Mouse (Mus musculus): ENCODE measurements around the gene Pabpn1.

Pabpn1 gene

DNA sequence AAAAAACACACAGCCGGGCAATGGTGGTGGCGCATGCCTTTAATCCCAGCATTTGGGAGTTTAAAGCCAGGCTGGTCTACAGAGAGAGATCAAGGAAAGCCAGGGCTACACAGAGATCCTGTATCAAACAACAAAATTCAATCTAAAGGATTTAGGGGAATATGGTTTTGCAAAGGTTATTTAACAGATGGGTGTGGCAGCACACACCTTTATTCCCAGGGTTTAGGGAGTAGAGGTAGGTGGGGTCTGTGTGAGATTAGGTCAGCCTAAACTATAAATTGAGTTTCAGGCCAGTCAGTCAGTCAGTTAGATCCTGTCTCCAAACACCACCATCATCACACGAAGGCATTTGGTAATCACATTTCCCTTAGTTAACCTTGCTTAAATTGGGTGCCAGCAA is at the start of gene Pabpn1:
Pabpn1 (plus strand) TSS at position 301 of the 400 bp plus-strand sequence.
- DNase-seq (ENCODE audit: low spot score) = no peak

DNA sequence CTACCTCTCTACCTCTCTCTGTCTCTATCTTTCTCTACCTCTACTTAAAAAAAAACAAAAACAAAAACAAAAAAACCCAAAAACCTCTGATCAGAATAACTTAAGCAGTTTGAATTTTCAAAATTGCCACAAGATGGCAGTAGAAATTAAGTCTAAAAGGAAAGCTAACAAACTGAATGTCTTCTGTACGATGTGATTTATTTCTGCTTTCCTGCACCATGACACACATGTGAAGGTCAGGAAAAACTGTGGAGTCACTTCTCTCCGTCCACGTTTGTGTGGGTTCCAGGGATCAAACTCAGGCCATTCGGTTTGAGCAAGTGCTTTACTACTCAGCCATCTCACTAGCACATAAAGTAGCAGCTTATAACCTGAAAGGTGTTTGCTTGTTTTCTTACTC is 48.8 kb upstream of the Pabpn1 start:
- DNase-seq (ENCODE audit: low spot score) = no peak

DNA sequence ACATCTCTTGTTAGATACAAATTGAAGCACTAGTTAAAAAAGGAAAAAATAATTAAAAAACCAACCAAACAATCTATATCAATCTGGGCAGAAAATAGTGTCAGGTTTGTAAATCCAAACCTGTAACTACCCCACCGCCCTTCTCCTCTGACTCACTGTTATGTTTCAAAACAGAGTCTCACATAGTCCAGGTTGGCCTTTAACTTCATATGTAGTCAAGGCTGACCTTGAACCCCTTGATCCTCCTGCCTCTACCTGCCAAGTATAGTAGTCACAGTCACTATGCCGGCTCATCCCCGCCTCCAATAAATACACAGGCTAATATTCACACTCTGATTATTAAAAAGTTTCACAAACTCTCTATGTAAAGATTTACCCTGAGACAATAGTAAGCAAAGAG is 36.6 kb upstream of the Pabpn1 start:
- DNase-seq (ENCODE audit: low spot score) = no peak

- no peak for DNase-seq (ENCODE audit: low spot score)
Measured at GRCm38 (mm10) chr14:54856703-54857102, 35.6 kb upstream of the Pabpn1 start.

- DNase-seq (ENCODE audit: low spot score) = no peak
Measured at GRCm38 (mm10) chr14:54857891-54858290, 34.4 kb upstream of the Pabpn1 start.

DNA sequence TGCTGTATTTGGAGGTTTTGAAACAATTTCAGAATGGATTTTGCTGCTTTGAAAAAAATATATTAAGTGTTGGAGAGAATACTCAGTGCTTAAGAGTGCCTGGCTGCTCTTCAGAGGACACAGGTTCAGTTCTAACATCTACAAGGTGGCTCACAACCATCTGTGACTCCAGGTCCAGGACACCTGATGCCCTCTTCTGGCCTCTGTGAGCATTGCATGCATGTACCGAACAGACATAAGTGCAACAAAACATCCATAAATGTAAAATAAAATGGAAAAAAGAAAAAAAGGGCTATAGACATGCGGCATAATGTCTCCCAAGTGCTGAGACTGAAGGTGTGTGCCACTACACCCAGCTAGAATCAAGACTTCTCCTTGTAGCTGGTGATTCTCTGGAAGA is 31.8 kb upstream of the Pabpn1 start:
- peak; percentile 39 for DNase-seq (ENCODE audit: low spot score)

DNA sequence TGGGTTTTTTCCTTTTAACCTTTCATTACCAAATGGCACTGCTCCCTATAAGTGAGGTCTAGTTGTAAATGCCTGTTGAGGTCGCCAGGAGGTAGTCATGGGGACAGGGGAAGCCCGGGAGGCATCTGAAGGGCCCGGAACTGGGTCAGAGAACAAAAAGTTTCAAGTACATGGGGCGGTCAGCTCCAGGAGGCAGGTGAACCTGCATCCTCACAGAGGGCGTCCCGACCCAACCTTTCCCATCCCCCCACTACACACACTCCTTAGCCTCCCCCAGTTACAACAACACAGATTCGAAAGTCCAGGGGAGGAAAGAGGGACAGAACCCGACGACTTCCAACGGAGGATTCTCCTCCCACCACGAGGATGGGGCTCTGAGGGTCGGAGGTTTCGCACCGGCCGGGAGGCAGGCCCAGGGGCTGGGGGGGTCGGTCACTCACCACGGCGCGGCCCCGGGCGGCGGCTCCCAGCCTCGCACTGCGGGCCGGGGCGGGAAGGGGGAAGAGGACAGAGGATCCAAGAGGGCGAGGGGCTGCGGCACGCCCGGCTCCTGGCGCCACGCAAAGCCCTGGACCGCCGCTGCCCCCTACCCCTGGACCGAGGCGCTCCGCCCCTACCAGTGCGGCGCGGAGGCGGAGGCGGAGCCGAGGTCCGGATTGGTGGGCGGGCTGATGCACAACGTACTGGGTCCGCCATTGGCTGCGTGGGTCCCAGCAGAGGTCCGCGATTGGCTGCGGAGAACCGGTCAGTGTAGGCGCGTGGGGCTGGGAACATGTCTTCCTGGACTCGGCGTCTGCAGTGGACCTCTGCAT is 28.6 kb upstream of the Pabpn1 start:
- DNase-seq (ENCODE audit: low spot score) = peak; percentile 92

- no peak for DNase-seq (ENCODE audit: low spot score)
Measured at GRCm38 (mm10) chr14:54864313-54865036, 27.8 kb upstream of the Pabpn1 start.

- DNase-seq (ENCODE audit: low spot score) = no peak
Measured at GRCm38 (mm10) chr14:54865626-54866025, 26.7 kb upstream of the Pabpn1 start.

DNA sequence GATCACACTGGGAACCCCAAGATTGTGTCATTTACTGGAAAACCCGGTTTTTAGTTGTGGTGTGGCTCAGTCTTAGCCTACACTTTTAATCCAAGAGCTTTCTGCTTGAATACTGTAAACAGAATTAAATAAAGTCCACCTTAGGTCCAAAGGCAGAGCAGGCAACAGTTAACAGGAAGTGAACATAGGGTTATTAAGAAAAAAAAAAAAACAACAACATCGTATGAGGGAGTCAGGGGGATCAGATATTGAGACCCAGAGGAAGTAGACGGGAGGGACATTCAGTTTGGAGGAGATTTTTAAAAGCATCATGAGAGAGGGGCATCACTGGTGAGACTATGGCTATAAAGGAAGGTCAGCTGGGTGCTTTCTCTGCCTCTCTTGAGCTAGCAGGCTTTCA is 26.0 kb upstream of the Pabpn1 start:
- DNase-seq (ENCODE audit: low spot score) = no peak

- no peak for DNase-seq (ENCODE audit: low spot score)
Measured at GRCm38 (mm10) chr14:54866936-54867335, 25.4 kb upstream of the Pabpn1 start.

DNA sequence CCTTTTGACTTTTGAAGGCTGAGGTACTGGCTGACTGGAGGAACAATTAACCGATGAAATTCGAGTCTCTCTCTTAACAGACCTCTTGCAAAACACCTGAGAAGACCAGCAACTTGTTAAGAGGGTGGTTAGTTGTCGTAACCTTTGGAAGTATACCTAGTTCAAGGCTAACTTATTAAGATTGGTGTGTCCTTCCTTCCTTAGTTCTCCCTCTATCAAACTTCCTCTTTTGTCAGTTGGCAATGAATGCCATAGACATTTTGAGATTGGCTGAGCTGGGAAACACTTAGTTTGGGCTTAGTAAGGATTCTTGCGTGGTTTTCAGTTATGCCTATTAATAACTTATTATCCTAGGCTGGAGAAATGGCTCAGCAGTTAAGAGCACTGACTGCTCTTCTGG is 24.3 kb upstream of the Pabpn1 start:
- no peak for DNase-seq (ENCODE audit: low spot score)

GRCm38 (mm10) chr14:54870861-54871260 is 21.4 kb upstream of the Pabpn1 start, which contains the start of gene Homez:
Homez (minus strand) TSS chr14:54870961.
- DNase-seq (ENCODE audit: low spot score) = no peak

GRCm38 (mm10) chr14:54874165-54874564 is 18.1 kb upstream of the Pabpn1 start:
- no peak for DNase-seq (ENCODE audit: low spot score)

DNA sequence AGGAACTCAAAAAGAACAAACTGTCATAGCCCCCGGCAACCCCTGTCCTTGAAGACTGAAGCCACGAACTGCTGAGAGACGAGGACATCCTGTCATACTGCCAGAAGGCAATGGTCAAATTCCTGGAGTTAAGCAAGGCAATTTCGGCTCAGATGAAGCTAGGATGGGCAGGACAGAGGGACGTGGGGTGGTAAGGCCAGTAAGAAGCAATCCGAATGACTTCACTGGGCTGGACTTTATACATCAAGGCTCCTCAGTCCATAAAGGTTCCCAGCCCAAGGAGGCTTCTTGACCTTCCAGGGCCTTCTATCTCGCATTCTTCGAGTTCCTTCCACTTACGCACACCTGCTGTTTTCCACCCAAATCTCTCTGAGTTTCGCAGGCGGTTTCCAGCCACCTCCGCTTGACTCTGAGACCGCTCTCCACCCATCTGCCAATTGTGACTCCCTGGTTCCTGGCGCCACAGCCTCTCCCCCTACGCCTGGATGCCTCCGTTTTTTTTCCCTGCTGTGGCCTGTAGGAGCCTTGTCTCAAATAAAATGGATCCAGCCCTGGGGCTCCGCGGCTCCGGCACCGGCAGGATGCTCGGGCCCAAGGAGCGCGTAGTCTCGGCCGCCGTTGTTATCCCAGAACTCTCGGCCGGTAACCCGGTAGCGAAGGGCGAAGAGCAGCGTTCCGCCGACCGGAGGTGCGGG is 16.3 kb upstream of the Pabpn1 start:
- no peak for DNase-seq (ENCODE audit: low spot score)

DNA sequence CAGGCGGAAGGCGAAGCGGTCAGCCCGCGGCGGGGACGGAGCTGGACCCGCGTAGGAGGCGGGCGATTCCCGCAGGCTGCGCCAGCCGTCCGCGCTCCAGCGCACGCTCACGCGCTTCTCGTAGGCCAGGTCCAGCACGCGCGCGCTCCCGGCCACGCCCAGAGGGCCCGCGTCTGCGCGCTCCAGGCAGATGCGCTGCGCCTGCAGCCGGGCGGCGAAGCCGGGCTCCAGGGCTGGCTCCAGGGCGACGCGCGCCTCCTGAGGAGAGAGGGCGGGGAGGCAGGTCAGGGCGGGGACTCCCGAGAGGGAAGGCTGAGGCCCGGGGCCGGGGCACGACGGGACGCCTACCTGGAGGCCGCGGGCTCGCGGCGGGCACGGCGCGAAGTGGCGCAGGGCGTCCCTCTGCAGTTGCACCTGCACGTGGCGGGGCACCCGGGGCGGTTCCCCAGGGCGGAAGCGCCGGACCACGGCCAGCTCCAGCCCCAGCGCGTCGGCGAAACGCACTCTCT is 15.7 kb upstream of the Pabpn1 start:
- DNase-seq (ENCODE audit: low spot score) = peak; percentile 92

DNA sequence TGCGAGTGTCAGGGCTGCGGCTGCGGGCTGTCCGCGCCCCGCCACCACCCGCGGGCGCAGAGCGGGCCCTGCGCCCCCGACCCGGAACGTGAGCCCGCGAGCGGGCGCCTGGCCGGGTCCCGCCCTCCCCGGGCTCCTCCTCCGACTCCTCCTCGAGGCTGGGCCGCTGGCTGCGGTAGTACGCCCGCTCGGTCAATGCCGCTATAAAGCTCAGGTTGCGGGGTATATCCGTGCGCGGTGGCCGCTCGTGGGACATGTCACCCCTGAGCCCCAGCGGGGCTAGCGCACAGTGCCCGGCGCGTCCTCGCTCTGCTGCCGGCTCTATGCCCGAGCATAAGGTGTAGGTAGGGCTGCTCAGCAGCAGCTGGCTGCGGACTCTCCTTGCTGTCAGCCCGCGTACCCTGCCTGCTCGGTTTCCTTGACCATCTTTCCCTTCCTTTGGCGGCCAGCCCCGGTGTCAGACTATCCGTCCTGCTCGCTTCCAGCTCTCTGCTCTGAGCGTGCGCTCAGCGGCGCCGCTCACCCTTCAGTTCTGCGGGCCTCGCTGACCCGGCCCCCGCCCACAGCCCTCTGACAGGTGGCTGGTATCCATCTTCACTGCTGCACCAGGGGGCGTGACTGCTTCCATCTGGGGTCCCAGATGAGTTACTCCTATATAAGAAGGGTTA is 15.1 kb upstream of the Pabpn1 start, which contains the start of gene Ppp1r3e:
Ppp1r3e (minus strand) TSS at position 503 of the 668 bp plus-strand sequence.
- peak; percentile 76 for DNase-seq (ENCODE audit: low spot score)

- peak; percentile 85 for DNase-seq (ENCODE audit: low spot score)
Measured at GRCm38 (mm10) chr14:54883154-54884021, 8.9 kb upstream of the Pabpn1 start, which contains the start of the genes Bcl2l2 and Gm20521. Bcl2l2 (plus strand) TSS chr14:54883377. Gm20521 (plus strand) TSS chr14:54883441.

- DNase-seq (ENCODE audit: low spot score) = no peak
Measured at GRCm38 (mm10) chr14:54884022-54884712, 8.1 kb upstream of the Pabpn1 start.

DNA sequence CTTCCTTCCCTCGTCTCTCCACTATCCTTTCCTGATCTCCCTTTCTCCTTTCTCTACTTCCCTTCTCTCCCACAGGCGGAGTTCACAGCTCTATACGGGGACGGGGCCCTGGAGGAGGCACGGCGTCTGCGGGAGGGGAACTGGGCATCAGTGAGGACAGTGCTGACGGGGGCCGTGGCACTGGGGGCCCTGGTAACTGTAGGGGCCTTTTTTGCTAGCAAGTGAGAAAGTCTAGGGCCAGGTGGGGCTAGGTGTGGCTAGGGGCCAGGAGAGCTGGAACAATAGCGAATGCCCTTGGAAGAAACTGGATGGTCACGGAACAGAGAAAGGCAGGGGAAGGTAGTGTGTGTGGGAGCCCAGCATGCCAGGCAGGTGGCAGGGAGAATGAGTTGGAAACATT is 7.0 kb upstream of the Pabpn1 start:
- peak; percentile 28 for DNase-seq (ENCODE audit: low spot score)
